Mouse (Mus musculus) lung, postnatal 14 days (tissue): ENCODE results near the gene Fam193b.
"Not testable (repeated sequence)": the region's sequence is repeated elsewhere in the genome, so short reads cannot be mapped to it uniquely, and the experiment has no call there.

ENCODE experiments used
- DNase-seq: peaks from one replicate; pipeline ENCODE4 v3.0.0; 2021

Gene Fam193b

GRCm38 (mm10) chr13:55571027-55571751 is at the start of gene Fam193b:
TSS of gene Fam193b (minus strand) at chr13:55571120.
- peak; percentile 96 for DNase-seq

GRCm38 (mm10) chr13:55620275-55620674 is 49.4 kb upstream of the Fam193b start:
- no peak for DNase-seq

- DNase-seq = no peak
These were observed 48.4 kb upstream of the Fam193b start for GRCm38 (mm10) chr13:55619328-55619727.

GRCm38 (mm10) chr13:55613471-55613870 is 42.6 kb upstream of the Fam193b start:
- DNase-seq = no peak

- DNase-seq = no peak
These were observed 41.1 kb upstream of the Fam193b start for GRCm38 (mm10) chr13:55611996-55612395.

GRCm38 (mm10) chr13:55607624-55608006 is 36.7 kb upstream of the Fam193b start:
- no peak for DNase-seq

GRCm38 (mm10) chr13:55606899-55607623 is 36.1 kb upstream of the Fam193b start:
- no peak for DNase-seq

GRCm38 (mm10) chr13:55604606-55605005 is 33.7 kb upstream of the Fam193b start:
- no peak for DNase-seq

- peak; percentile 89 for DNase-seq
These were observed 30.7 kb upstream of the Fam193b start for GRCm38 (mm10) chr13:55601611-55602010.

GRCm38 (mm10) chr13:55600657-55601056 is 29.7 kb upstream of the Fam193b start:
- peak; percentile 13 for DNase-seq

GRCm38 (mm10) chr13:55599566-55600540 is 28.9 kb upstream of the Fam193b start, which contains the start of gene B4galt7:
TSS of gene B4galt7 (plus strand) at chr13:55599896.
- DNase-seq = peak; percentile 88

- DNase-seq = no peak
These were observed 25.9 kb upstream of the Fam193b start for GRCm38 (mm10) chr13:55596802-55597201.

GRCm38 (mm10) chr13:55595375-55595774 is 24.5 kb upstream of the Fam193b start:
- no peak for DNase-seq

GRCm38 (mm10) chr13:55593254-55593747 is 22.4 kb upstream of the Fam193b start:
- DNase-seq = no peak

- peak; percentile 96 for DNase-seq
These were observed 21.8 kb upstream of the Fam193b start for GRCm38 (mm10) chr13:55592512-55593253.

- DNase-seq = no peak
These were observed 21.1 kb upstream of the Fam193b start for GRCm38 (mm10) chr13:55591961-55592490.

- no peak for DNase-seq
These were observed 7.2 kb upstream of the Fam193b start for GRCm38 (mm10) chr13:55578086-55578485.

- not testable (repeated sequence) for DNase-seq
These were observed 6.0 kb upstream of the Fam193b start for GRCm38 (mm10) chr13:55576872-55577271.

- no peak for DNase-seq
These were observed 5.0 kb upstream of the Fam193b start for GRCm38 (mm10) chr13:55575932-55576331.

- DNase-seq = no peak
These were observed 3.4 kb upstream of the Fam193b start for GRCm38 (mm10) chr13:55574321-55574720.

GRCm38 (mm10) chr13:55573432-55573831 is 2.5 kb upstream of the Fam193b start, which contains the start of gene Tmed9:
TSS of gene Tmed9 (plus strand) at chr13:55573732.
- no peak for DNase-seq

- no peak for DNase-seq
These were observed 1.1 kb upstream of the Fam193b start for GRCm38 (mm10) chr13:55571977-55572376.
